Mouse (Mus musculus) E14TG2a.4 (cell line): Measurements from ENCODE around the gene Gm8334.
"Not testable (repeated sequence)": the region's sequence is repeated elsewhere in the genome, so short reads cannot be mapped to it uniquely, and the experiment has no call there.

Experiments used
- H3K27me3 ChIP-seq: 2 replicates; pipeline ENCODE4 v1.6.1; 2014; ENCODE audit warnings: low read length, control low read depth; ENCODE audit not compliant: insufficient read depth
- H3K36me3 ChIP-seq: 2 replicates; pipeline ENCODE4 v1.6.1; 2014; ENCODE audit warnings: low read length, control low read depth; ENCODE audit not compliant: insufficient read depth
- H3K4me1 ChIP-seq: replicated peaks from 2 replicates; pipeline ENCODE4 v1.6.1; 2014; ENCODE audit warnings: low read depth, low read length, control low read depth
- H3K4me3 ChIP-seq: replicated peaks from 2 replicates; pipeline ENCODE4 v1.5.1; 2014; ENCODE audit warnings: mild to moderate bottlenecking, low read length
- H3K9me3 ChIP-seq: 2 replicates; pipeline ENCODE4 v1.6.1; 2014; ENCODE audit warnings: low read length, control low read depth

The Gm8334 gene

GRCm38 (mm10) chrX:148615053-148615452, at the start of gene Gm8334:
Gene Gm8334, minus strand, starts transcription at chrX:148615153.
- H3K36me3 ChIP-seq, H3K4me1 ChIP-seq, H3K9me3 ChIP-seq, H3K27me3 ChIP-seq, H3K4me3 ChIP-seq: not testable (repeated sequence)

GRCm38 (mm10) chrX:148663298-148663697, 48.3 kb upstream of the Gm8334 start, which contains the start of gene Gm15127:
Gene Gm15127, plus strand, starts transcription at chrX:148663598.
- H3K27me3 ChIP-seq, H3K4me1 ChIP-seq, H3K9me3 ChIP-seq, H3K4me3 ChIP-seq, H3K36me3 ChIP-seq: not testable (repeated sequence)
